Mouse (Mus musculus): ENCODE results near the gene Cox6a1. TPM values are rescaled to one million over a fixed set of nuclear protein-coding genes. Genes with fewer than 3 reads are reported as not detected.

Gene Cox6a1
- polyA plus RNA-seq, 1 experiment from 2014 or later = 700 TPM

DNA sequence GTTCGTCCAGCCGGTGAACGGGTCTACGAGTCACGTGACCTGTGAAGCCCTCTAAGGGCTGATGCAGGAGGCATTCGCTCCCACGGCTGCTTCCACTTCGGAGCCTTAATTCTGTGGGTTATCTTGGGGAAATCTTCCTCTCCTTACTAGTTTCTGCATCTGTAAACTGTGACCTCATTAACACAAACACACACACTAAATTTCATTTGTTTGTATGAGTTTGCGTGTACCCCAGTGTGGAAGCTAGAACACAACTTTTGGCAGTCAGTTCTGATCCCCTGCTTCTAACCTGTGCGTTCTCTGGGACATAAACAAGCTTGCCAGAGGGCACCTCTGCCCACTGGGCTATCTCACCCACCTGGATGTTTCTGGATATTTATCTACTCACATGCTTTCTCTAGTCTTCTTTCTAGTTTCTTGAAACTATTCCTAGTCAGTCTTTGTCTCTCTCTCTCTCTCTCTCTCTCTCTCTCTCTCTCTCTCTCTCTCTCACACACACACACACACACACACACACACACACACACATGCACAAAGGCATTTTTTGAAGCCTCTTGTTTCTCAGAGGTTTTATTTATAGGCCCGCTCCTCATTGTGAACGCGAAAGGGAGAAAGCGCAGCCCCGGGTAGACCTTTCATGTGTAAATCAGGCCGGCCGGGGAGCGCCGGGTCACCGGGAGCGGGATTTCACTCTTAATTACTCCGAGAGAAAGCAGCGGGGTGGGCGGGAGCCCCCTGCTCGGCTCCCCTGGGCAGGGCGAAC lies 24.8 kb upstream of the Cox6a1 start:
- 21% methylated on average over 26 of the region's 26 CpGs for WGBS (ENCODE audit: insufficient replicate concordance)

DNA sequence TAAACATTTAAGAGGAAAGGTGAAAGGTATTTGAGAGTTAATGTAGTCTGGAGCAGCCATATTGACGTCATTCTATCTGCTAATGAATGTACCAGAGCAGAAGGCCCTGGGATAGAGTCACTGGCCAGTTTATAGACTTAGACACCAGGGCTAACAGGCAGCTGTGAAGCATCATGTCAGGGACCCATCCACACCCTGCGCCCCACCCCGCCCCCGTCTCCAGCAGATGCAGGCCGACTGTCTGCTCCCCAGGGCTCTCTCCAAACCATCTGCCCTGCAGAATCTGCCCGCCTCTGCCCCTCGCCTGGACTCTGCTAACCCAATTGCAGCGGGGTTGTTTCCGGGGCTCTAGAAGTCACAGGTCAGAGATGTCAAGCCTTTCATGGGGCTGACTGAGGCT lies 23.0 kb upstream of the Cox6a1 start:
- Histone ChIP-seq H3K9ac (no peak overlapping the region), H3K4me3 (replicated peaks) (no peak overlapping the region), H3K9me3 (replicated peaks) (no peaks in the 10 kb centered on the region), H3K27ac (replicated peaks) (no peak overlapping the region), H3K27me3 (peaks cover 51% of the 10 kb centered on the region), H3K4me1 (replicated peaks) (no peaks in the 10 kb centered on the region), H3K4me2 (no peak overlapping the region), H3K36me3 (replicated peaks) (no peaks in the 10 kb centered on the region)
- WGBS (ENCODE audit: insufficient replicate concordance) = 37% methylated on average over 9 of the region's 9 CpGs
- no peak for ATAC-seq (ENCODE audit: insufficient read depth)

More for the DNA sequence above, 24.8 kb upstream of the Cox6a1 start:
- Histone ChIP-seq H3K4me2 (no peak overlapping the region), H3K9me3 (replicated peaks) (no peaks in the 10 kb centered on the region), H3K9ac (no peak overlapping the region), H3K27me3 (peaks cover 51% of the 10 kb centered on the region), H3K4me3 (replicated peaks) (no peak overlapping the region), H3K36me3 (replicated peaks) (no peaks in the 10 kb centered on the region), H3K4me1 (replicated peaks) (no peaks in the 10 kb centered on the region), H3K27ac (replicated peaks) (no peak overlapping the region)
- no peak for ATAC-seq (ENCODE audit: insufficient read depth)

DNA sequence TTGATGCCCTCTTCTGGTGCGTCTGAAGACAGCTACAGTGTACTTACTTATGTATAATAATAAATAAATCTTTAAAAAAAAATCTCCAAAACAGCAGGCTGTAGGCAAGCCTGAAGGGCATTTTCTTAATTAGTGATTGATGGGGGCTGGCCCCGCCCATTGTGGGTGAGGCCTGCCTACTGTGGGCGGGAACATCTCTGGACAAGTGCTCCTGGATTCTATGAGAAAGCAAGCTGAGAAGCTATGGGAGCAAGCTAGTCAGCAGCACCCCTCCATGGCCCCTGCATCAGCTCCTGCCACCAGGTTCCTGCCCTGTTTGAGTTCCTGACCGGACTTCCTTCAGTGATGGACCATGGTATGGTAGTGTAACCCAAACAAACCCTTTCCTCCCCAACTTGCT lies 16.0 kb upstream of the Cox6a1 start:
- ATAC-seq (ENCODE audit: insufficient read depth) = no peak
- Histone ChIP-seq H3K27ac (replicated peaks) (no peak overlapping the region), H3K4me3 (replicated peaks) (no peak overlapping the region), H3K4me1 (replicated peaks) (no peaks in the 10 kb centered on the region), H3K9me3 (replicated peaks) (no peaks in the 10 kb centered on the region), H3K36me3 (replicated peaks) (no peaks in the 10 kb centered on the region), H3K27me3 (peaks cover 34% of the 10 kb centered on the region), H3K4me2 (no peak overlapping the region), H3K9ac (no peak overlapping the region)
- 64% methylated on average over 4 of the region's 4 CpGs for WGBS (ENCODE audit: insufficient replicate concordance)

DNA sequence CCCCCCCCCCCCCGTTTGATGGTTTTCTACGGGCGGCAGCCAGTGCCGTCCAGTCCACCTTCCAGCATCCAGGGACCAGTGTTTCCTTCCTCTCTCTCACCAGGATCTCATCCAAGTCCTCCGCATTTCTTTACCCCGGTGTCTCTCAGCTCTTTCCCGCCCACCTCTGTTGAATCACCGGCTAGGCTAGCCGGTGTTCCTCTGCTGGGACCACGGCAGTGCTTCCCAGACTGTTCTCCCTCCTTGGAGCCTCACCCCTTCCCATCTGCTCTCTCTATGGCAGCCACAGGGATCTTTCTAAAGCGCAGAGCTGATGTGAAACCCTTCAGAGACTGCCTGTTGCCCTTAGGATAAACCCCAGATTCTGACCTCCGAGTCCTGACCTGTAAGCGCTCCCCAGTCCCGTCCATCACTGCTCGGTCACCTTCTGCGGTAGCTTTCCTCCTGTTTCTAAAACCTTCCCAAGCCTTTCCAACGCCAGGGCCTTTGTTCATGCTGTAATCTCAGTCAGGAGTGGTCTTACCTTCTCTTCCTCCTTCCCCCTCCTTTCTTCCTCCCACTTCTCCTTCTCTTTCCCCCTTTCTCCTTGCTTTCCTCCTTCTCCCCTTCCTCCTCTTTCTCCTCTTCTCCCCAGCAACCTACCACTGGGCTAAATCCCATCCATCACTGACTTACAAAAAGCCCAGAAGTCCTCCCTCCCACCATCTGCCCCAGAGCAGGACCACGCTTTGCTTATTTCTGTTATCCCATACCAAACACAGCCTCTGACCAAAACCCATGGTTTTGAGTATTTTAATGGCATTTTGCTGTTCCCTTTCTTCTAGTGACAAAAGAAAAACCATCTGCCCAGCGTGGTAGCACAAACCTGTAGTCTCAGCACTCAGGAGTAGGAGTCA lies 14.3 kb upstream of the Cox6a1 start:
- Histone ChIP-seq H3K27ac (replicated peaks) (no peak overlapping the region), H3K4me3 (replicated peaks) (no peak overlapping the region), H3K36me3 (replicated peaks) (no peaks in the 10 kb centered on the region), H3K4me2 (no peak overlapping the region), H3K9ac (no peak overlapping the region), H3K4me1 (replicated peaks) (no peaks in the 10 kb centered on the region), H3K27me3 (peaks cover 40% of the 10 kb centered on the region), H3K9me3 (replicated peaks) (no peaks in the 10 kb centered on the region)
- no peak for ATAC-seq (ENCODE audit: insufficient read depth)
- 22% methylated on average over 19 of the region's 19 CpGs for WGBS (ENCODE audit: insufficient replicate concordance)

DNA sequence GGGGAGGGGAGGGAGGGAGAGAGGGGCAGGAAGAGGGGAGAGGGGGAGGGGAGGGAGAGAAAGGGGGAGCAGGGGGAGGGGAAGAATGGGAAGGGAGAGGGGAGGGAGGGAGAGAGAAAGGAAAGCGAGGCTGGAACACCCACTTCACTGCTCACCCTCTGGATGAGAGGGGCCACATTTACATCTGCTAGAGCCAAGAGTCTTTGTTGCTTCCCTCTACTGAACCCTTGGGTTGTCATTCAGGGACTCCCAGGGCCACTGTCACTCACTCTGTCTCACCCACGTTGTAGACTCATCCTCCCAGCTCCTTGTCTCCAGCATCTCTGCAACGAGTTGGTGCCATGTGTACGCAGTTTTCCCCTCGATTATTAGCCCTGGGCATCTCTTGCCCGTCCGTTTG lies 13.4 kb upstream of the Cox6a1 start:
- H3K27me3 ChIP-seq = peaks cover 40% of the 10 kb centered on the region
- no peak overlapping the region for H3K4me2 ChIP-seq
- H3K4me3 ChIP-seq (replicated peaks) = no peak overlapping the region
- no peaks in the 10 kb centered on the region for H3K4me1 ChIP-seq (replicated peaks)
- no peak overlapping the region for H3K9ac ChIP-seq
- 29% methylated on average over 7 of the region's 7 CpGs for WGBS (ENCODE audit: insufficient replicate concordance)
- ATAC-seq (ENCODE audit: insufficient read depth) = no peak
- no peaks in the 10 kb centered on the region for H3K36me3 ChIP-seq (replicated peaks)
- H3K9me3 ChIP-seq (replicated peaks) = no peaks in the 10 kb centered on the region
- H3K27ac ChIP-seq (replicated peaks) = no peak overlapping the region

DNA sequence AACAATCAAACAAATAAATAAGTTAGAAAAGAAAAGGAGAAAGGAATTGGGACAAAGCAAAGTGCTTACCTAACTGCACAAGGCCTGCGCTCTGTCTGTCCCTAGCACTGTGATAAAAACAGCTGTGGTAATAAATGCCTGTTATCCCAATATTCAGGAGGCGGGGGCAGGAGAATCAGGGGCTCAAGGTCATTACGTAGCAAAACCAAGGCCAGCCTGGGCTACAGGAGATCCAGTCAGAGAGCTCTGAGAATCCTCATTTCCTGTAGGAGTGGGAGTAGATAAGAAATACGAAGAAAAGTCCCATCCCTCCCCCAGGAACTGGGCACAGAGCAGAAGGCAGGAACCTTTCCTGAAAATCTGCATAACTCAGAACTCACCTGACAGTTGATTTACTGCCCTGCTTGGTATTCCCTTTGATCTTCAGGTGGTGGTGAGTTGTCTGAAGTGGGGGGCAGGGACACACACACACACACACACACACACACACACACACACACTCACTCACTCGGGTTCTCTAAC lies 11.1 kb upstream of the Cox6a1 start:
- Histone ChIP-seq H3K9me3 (replicated peaks) (no peaks in the 10 kb centered on the region), H3K27ac (replicated peaks) (no peak overlapping the region), H3K4me1 (replicated peaks) (no peaks in the 10 kb centered on the region), H3K36me3 (replicated peaks) (no peaks in the 10 kb centered on the region), H3K27me3 (peaks cover 46% of the 10 kb centered on the region), H3K4me3 (replicated peaks) (no peak overlapping the region), H3K9ac (no peak overlapping the region), H3K4me2 (no peak overlapping the region)
- 45% methylated on average over 5 of the region's 5 CpGs for WGBS (ENCODE audit: insufficient replicate concordance)
- ATAC-seq (ENCODE audit: insufficient read depth) = no peak

DNA sequence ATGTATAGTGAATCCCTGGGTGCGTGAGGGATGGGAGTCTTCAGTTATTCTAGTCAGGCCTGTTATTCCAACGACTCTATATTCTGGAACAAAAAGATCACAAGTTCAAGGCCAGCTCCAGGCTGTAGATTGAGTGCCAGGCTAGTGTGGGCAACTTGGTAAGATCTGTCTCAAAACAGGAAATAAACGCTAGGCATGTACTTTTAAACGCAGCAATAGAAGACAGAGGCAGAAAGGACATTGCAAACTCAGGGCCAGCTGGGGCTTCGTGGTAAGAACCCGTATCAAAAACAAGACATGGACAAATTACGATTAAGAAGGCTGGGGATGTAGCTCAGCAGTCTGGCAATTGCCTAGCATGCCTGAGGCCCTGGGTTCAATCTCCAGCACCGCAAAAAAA lies 10.7 kb upstream of the Cox6a1 start:
- H3K27ac ChIP-seq (replicated peaks) = no peak overlapping the region
- H3K27me3 ChIP-seq = peaks cover 46% of the 10 kb centered on the region
- H3K4me2 ChIP-seq = no peak overlapping the region
- no peak overlapping the region for H3K9ac ChIP-seq
- H3K4me3 ChIP-seq (replicated peaks) = no peak overlapping the region
- no peaks in the 10 kb centered on the region for H3K4me1 ChIP-seq (replicated peaks)
- H3K36me3 ChIP-seq (replicated peaks) = no peaks in the 10 kb centered on the region
- H3K9me3 ChIP-seq (replicated peaks) = no peaks in the 10 kb centered on the region
- 58% methylated on average over 8 of the region's 8 CpGs for WGBS (ENCODE audit: insufficient replicate concordance)
- no peak for ATAC-seq (ENCODE audit: insufficient read depth)

DNA sequence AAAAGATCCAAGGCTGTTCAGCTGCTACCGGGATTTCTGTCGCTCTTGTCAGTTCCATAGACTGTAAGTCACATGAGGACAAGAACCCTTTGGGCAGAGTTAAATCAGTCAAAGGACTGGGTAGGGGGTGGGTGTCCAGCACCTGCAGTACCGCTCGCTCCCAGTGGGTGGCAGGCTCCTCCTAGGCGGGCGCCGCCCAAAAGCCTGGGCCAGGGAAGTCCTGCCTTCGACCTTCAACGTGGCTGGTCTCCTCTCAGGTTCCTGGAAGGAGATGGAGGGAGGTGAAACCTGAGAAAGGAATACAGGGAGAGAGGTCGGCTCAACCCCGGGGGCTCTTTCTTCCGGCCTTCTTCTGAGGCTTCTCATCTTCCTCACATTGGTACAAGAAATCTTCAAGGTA lies 10.1 kb upstream of the Cox6a1 start:
- ATAC-seq (ENCODE audit: insufficient read depth) = no peak
- Histone ChIP-seq H3K36me3 (replicated peaks) (no peaks in the 10 kb centered on the region), H3K27me3 (peaks cover 40% of the 10 kb centered on the region), H3K27ac (replicated peaks) (no peak overlapping the region), H3K4me3 (replicated peaks) (no peak overlapping the region), H3K9me3 (replicated peaks) (no peaks in the 10 kb centered on the region), H3K9ac (no peak overlapping the region), H3K4me2 (no peak overlapping the region), H3K4me1 (replicated peaks) (no peaks in the 10 kb centered on the region)
- WGBS (ENCODE audit: insufficient replicate concordance) = 3% methylated on average over 12 of the region's 12 CpGs

DNA sequence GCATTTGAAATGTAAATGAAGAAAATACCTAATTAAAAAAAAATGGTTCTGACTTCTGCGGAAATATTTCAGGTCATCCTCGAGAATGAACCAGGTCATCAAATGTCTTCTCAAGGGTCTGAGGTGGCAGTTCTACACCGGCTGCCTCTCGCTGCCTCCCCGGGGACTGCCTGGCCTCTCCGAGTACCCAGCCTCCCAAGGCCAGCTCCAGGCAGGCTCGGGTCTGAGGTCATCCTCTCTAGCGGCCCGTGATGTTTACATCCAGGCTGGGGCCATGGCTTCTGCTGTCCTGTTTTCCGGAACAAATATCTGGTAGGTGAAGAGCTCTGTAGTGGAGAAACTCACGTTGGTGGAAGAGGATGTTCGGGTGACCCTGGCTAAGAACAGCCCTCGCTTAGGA lies 6.3 kb upstream of the Cox6a1 start:
- H3K4me3 ChIP-seq (replicated peaks) = no peak overlapping the region
- no peaks in the 10 kb centered on the region for H3K4me1 ChIP-seq (replicated peaks)
- WGBS (ENCODE audit: insufficient replicate concordance) = 46% methylated on average over 13 of the region's 13 CpGs
- no peaks in the 10 kb centered on the region for H3K9me3 ChIP-seq (replicated peaks)
- H3K9ac ChIP-seq = no peak overlapping the region
- H3K27me3 ChIP-seq = peaks cover 17% of the 10 kb centered on the region; the same call in 1 of the 2 replicates
- no peak overlapping the region for H3K4me2 ChIP-seq
- ATAC-seq (ENCODE audit: insufficient read depth) = no peak
- no peaks in the 10 kb centered on the region for H3K36me3 ChIP-seq (replicated peaks)
- H3K27ac ChIP-seq (replicated peaks) = no peak overlapping the region

DNA sequence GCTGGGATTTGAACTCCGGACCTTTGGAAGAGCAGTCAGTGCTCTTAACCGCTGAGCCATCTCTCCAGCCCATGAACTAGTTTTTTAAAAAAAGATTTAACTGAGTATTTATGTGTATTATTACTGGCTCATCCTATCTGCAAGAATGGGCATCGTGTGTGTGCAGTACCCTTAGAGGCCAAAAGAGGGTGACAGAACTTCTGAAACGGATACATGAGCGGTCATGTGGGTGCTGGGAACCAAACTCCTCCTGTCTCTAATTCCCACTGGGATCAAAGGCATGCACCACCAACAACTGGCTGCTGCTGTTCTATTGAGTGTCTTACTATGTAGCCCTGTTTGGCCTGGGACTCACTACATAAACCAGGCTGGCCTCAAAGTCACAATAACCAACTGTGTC lies 2.6 kb upstream of the Cox6a1 start:
- 65% methylated on average over 5 of the region's 5 CpGs for WGBS (ENCODE audit: insufficient replicate concordance)
- Histone ChIP-seq H3K9me3 (replicated peaks) (no peaks in the 10 kb centered on the region), H3K27me3 (peaks cover 11% of the 10 kb centered on the region; the same call in 1 of the 2 replicates), H3K27ac (replicated peaks) (no peak overlapping the region), H3K9ac (no peak overlapping the region), H3K4me1 (replicated peaks) (peaks cover 25% of the 10 kb centered on the region), H3K4me3 (replicated peaks) (no peak overlapping the region), H3K36me3 (replicated peaks) (peaks cover 7% of the 10 kb centered on the region), H3K4me2 (no peak overlapping the region)
- ATAC-seq (ENCODE audit: insufficient read depth) = no peak

DNA sequence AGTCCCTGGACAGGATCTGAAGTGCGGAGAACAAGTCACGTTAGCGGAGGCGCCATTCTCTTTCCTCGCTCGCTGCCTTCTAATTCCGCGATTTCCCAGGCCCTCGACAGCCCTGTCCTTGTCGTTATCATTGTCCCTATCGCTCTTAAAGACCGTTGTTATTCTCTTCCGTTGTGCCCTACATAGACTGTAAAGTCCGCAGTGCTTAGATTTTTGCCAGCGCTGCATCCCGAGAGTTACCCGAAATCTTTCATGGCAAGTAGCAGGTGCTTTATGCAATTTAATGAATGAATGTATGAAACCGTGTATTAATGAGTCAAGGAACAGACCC lies 409 bp upstream of the Cox6a1 start:
- Histone ChIP-seq H3K27ac (replicated peaks) (peak overlapping the region; percentile 81), H3K4me2 (peak overlapping the region; percentile 78), H3K27me3 (no peaks in the 10 kb centered on the region), H3K4me1 (replicated peaks) (peaks cover 33% of the 10 kb centered on the region), H3K4me3 (replicated peaks) (peak overlapping the region; percentile 96), H3K9me3 (replicated peaks) (no peaks in the 10 kb centered on the region), H3K9ac (peak overlapping the region; percentile 59), H3K36me3 (replicated peaks) (peaks cover 29% of the 10 kb centered on the region)
- under 1% methylated on average over 18 of the region's 18 CpGs for WGBS (ENCODE audit: insufficient replicate concordance)
- peak; percentile 58 for ATAC-seq (ENCODE audit: insufficient read depth)
